Mouse (Mus musculus) ZHBTc4 (cell line): ENCODE measurements around the gene Pde9a.
A peak's percentile ranks its signal among the peaks of the same experiment; 100 is the strongest.

ENCODE experiments used
- DNase-seq: peaks from one replicate; pipeline ENCODE4 v3.0.0-alpha.2; 2011; ENCODE audit warnings: low read depth, low spot score

Gene Pde9a

GRCm38 (mm10) chr17:31462506-31462905 is 76.5 kb downstream of the Pde9a start:
- peak; percentile 72 for DNase-seq

- DNase-seq: peak; percentile 65
Measured at GRCm38 (mm10) chr17:31466854-31467253, 80.8 kb downstream of the Pde9a start.

- DNase-seq: no peak
Measured at GRCm38 (mm10) chr17:31468496-31468895, 82.5 kb downstream of the Pde9a start.

- no peak for DNase-seq
Measured at GRCm38 (mm10) chr17:31470766-31471418, 84.9 kb downstream of the Pde9a start.

- DNase-seq: no peak
Measured at GRCm38 (mm10) chr17:31474388-31474787, 88.4 kb downstream of the Pde9a start.

GRCm38 (mm10) chr17:31478606-31479005 is 92.6 kb downstream of the Pde9a start:
- peak; percentile 66 for DNase-seq

GRCm38 (mm10) chr17:31479108-31479844 is 93.3 kb downstream of the Pde9a start:
- DNase-seq: peak; percentile 65

GRCm38 (mm10) chr17:31486616-31487198 is 100.7 kb downstream of the Pde9a start:
- DNase-seq: no peak

GRCm38 (mm10) chr17:31487433-31488060 is 101.5 kb downstream of the Pde9a start:
- peak; percentile 53 for DNase-seq

GRCm38 (mm10) chr17:31491355-31491754 is 105.3 kb downstream of the Pde9a start:
- DNase-seq: no peak

- DNase-seq: peak; percentile 92
Measured at GRCm38 (mm10) chr17:31492416-31492815, 106.4 kb downstream of the Pde9a start.

- no peak for DNase-seq
Measured at GRCm38 (mm10) chr17:31494989-31495388, 109.0 kb downstream of the Pde9a start.

GRCm38 (mm10) chr17:31497726-31498125 is 111.7 kb downstream of the Pde9a start:
- DNase-seq: no peak

GRCm38 (mm10) chr17:31499725-31500124 is 113.7 kb downstream of the Pde9a start:
- no peak for DNase-seq

GRCm38 (mm10) chr17:31500416-31500815 is 114.4 kb downstream of the Pde9a start:
- no peak for DNase-seq

- no peak for DNase-seq
Measured at GRCm38 (mm10) chr17:31500908-31501307, 114.9 kb downstream of the Pde9a start.

- DNase-seq: no peak
Measured at GRCm38 (mm10) chr17:31502261-31502927, 116.4 kb downstream of the Pde9a start.

- DNase-seq: no peak
Measured at GRCm38 (mm10) chr17:31503337-31503736, 117.3 kb downstream of the Pde9a start.

- no peak for DNase-seq
Measured at GRCm38 (mm10) chr17:31503936-31504335, 117.9 kb downstream of the Pde9a start.

GRCm38 (mm10) chr17:31505013-31505412 is 119.0 kb downstream of the Pde9a start:
- no peak for DNase-seq

- DNase-seq: no peak
Measured at GRCm38 (mm10) chr17:31506282-31506681, 120.3 kb downstream of the Pde9a start.

- DNase-seq: peak; percentile 62
Measured at GRCm38 (mm10) chr17:31510944-31511343, 124.9 kb downstream of the Pde9a start.
